Mouse (Mus musculus): ENCODE data around the gene Gp9.

DNA sequence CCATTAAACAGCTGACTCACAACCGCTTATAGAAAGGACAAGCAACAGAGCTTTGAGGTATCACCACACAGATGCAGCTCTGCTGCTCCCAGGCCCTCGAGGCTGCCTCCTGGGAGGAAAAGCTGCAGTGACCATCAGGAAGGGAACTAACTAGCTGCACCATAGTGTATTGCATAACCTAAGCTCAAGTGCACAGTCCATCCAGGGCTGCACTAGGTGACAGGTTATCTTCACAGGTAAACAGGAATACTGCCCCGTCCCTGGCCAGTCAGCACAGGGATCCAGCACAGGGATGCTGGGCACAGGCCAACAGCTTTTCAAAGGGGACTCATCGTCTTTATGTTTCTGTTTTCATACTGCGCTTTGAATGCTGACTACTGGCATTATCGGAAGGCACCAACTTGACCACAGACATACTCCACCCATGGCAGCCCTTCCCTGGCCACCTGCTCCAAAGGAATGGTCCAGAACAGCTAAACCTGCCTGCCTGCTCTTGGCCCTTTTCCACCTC is 31.8 kb downstream of the Gp9 start:
- TF ChIP-seq CTCF (conservative IDR thresholded peaks at IDR 0.05; ENCODE audit: insufficient read depth, insufficient read length, low read depth, low read length) = no peak
- TF ChIP-seq POLR2A (IDR thresholded peaks at IDR 0.05; ENCODE audit: low read depth, low read length) = no peak

All from kidney, adult 2 months (tissue).